Comparison of ENCODE assay signal across 9 mouse cellular contexts in the genomic region with DNA sequence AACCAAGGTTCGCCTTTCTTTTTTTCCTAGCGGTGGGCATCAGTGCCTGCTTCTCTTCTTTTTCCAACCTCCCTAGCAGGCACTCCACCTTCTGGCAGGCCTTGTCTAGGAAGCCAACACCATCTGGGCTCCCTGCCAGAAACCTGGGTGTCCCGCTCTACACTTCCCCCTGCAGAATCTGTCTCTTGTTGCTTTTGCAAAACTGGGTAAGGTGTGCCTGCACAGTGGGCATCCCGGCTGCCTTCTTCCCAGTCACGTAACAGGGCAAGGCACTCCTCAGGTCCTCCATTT. TPM values are rescaled to one million over a fixed set of nuclear protein-coding genes. Genes with fewer than 3 reads are reported as not detected.
DNase-seq lines count a peak whose midpoint lies in the region; ATAC-seq and TF ChIP-seq lines count a peak whose summit lies in the region.
"Had no signal": no experiment of that assay in that cellular context is flagged by ENCODE, and none has a peak within 500 bp of the region (broad histone marks: within the 10 kb centered on the region; RNA-seq: fewer than 3 reads in every experiment).

No protein-coding gene starts in this region.

- no peak overlapping the region for H3K4me3 ChIP-seq in layer of hippocampus, adult 2 months
- H3K4me3 ChIP-seq in MEL (ENCODE audit: control insufficient read depth in 1 of 2, insufficient read depth in 1 of 2, low read depth in 2 of 2, low read length in 2 of 2) = peak overlapping the region; percentile 36 to 61; a peak in 3 of 4 replicates
- H3K4me3 ChIP-seq: myocyte had no signal

- ATAC-seq in erythroid progenitor cell, adult 5-6 weeks (replicated peaks; ENCODE audit: low FRiP score, poor library complexity, severe bottlenecking) = no peak

- TF ChIP-seq EP300 in MEL (IDR thresholded peaks at IDR 0.05; ENCODE audit: low read depth in 1 of 2, low read length in 2 of 2) = no peak

- no peak overlapping the region for H3K9ac ChIP-seq in MEL (ENCODE audit: control insufficient read depth, low read depth, low read length, poor library complexity, severe bottlenecking)

- no peaks in the 10 kb centered on the region for H3K36me3 ChIP-seq in MEL (ENCODE audit: control insufficient read depth in 1 of 2, insufficient read depth in 2 of 2, low read length in 2 of 2)

- no peak for TF ChIP-seq POLR2A in MEL (IDR thresholded peaks at IDR 0.05; ENCODE audit: control insufficient read depth in 1 of 2, insufficient read depth in 1 of 2, low read depth in 1 of 2, low read length in 2 of 2, poor library complexity in 1 of 2)

- H3K27ac ChIP-seq in layer of hippocampus, adult 2 months = no peak overlapping the region
- H3K27ac ChIP-seq in MEL (ENCODE audit: control insufficient read depth, low read depth, low read length) = no peak overlapping the region

- TF ChIP-seq CTCF in layer of hippocampus, adult 2 months (conservative IDR thresholded peaks at IDR 0.05) = peak; percentile 45
- peak; percentile 16 to 53 (median 24); a peak in 3 of 6 replicates for TF ChIP-seq CTCF in MEL (IDR thresholded peaks at IDR 0.05 in 2 of 3, conservative IDR thresholded peaks at IDR 0.05 in 1 of 3; ENCODE audit: control insufficient read depth in 1 of 3, insufficient read depth in 1 of 3, low read depth in 2 of 3, low read length in 3 of 3, poor library complexity in 1 of 3, severe bottlenecking in 1 of 3)

- H3K4me1 ChIP-seq in MEL (ENCODE audit: control insufficient read depth in 1 of 2, insufficient read depth in 2 of 2, low read length in 2 of 2) = peaks cover 0 to 14% of the 10 kb centered on the region in 2 experiments; a peak in 2 of 4 replicates

- no peaks in the 10 kb centered on the region for H3K9me3 ChIP-seq in MEL (replicated peaks; ENCODE audit: insufficient read depth, low read length)

- no peaks in the 10 kb centered on the region for H3K27me3 ChIP-seq in MEL (ENCODE audit: control insufficient read depth in 1 of 2, insufficient read depth in 2 of 2, low read length in 2 of 2)

- TF ChIP-seq RAD21 in MEL (IDR thresholded peaks at IDR 0.05; ENCODE audit: low read depth, low read length) = peak; percentile 24

- H3K79me2 ChIP-seq in MEL (ENCODE audit: control insufficient read depth, insufficient read depth, low read length, poor library complexity) = no peaks in the 10 kb centered on the region

- peak; percentile 15 to 35 for DNase-seq in layer of hippocampus, adult 2 months (ENCODE audit: low spot score in 2 of 2)
- DNase-seq in layer of hippocampus, adult 9-10 months (ENCODE audit: low spot score) = no peak
- DNase-seq in MEL (ENCODE audit: low read depth, low spot score) = peak; percentile 88
- DNase-seq in cerebellum, postnatal 14 days = peak; percentile 95 to 97
- DNase-seq in kidney, adult 8-10 months = peak; percentile 75 to 77
- peak; percentile 59 for DNase-seq in right cerebral cortex, adult 18-20 months
- no peak for DNase-seq in spleen, postnatal 4 days (ENCODE audit: low spot score in 2 of 2)

TF ChIP-seq in MEL, 35 proteins besides CTCF, POLR2A, EP300 and RAD21:
- TF ChIP-seq SMC3 (IDR thresholded peaks at IDR 0.05; ENCODE audit: low read depth, low read length) (peak; percentile 55), POLR2AphosphoS5 (IDR thresholded peaks at IDR 0.05; ENCODE audit: borderline replicate concordance, low read depth, low read length) (no peak), MYC (IDR thresholded peaks at IDR 0.05; ENCODE audit: low read depth, low read length) (no peak), POLR2AphosphoS2 (IDR thresholded peaks at IDR 0.05; ENCODE audit: low read length) (no peak), CHD2 (IDR thresholded peaks at IDR 0.05; ENCODE audit: low read length) (no peak), ZMIZ1 (IDR thresholded peaks at IDR 0.05; ENCODE audit: low read depth, low read length) (no peak), NELFE (IDR thresholded peaks at IDR 0.05; ENCODE audit: low read depth, low read length) (no peak), KAT2A (conservative IDR thresholded peaks at IDR 0.05; ENCODE audit: low read depth, low read length) (no peak)
TF ChIP-seq in MEL: peak in this region for 1.

RNA-seq across cellular contexts. Expression of gene C77080, which starts 11.5 kb away (rescaled TPM):
- 1 to 10 TPM; 6.7 to 7.4 TPM for total RNA-seq in layer of hippocampus, adult 2 months (2021)
- total RNA-seq in MEL (2012; rRNA removed) = 0.92 and 1.3 TPM in 2 replicates
- 1 to 10 TPM in 1 of 2 experiments, not detected in 1; 6.9 TPM for polyA plus RNA-seq in MEL (2012; ENCODE audit: insufficient read depth in 1 of 2, insufficient read length in 2 of 2, low read depth in 1 of 2, low replicate concordance in 2 of 2, missing spikeins in 1 of 2)
- total RNA-seq in erythroid progenitor cell, adult 5-6 weeks (2015; ENCODE audit: low replicate concordance) = not detected in 2 replicates
- total RNA-seq in erythroid progenitor cell, adult 5-6 weeks (2017; ENCODE audit: low replicate concordance) = not detected in 2 replicates

RNA-seq across cellular contexts. Expression of gene Sync, which starts 14.7 kb away (rescaled TPM):
- total RNA-seq in layer of hippocampus, adult 2 months (2021) = 1 to 10 TPM in 1 of 2 experiments, under 1 TPM in 1; 0.98 to 1.1 TPM
- 0.13 and 0.31 TPM in 2 replicates for total RNA-seq in MEL (2012; rRNA removed)
- polyA plus RNA-seq in MEL (2012; ENCODE audit: insufficient read depth in 1 of 2, insufficient read length in 2 of 2, low read depth in 1 of 2, low replicate concordance in 2 of 2, missing spikeins in 1 of 2) = under 1 TPM in 1 of 2 experiments, not detected in 1; 0.43 TPM
- total RNA-seq in erythroid progenitor cell, adult 5-6 weeks (2015; ENCODE audit: low replicate concordance) = not detected in 2 replicates
- not detected in 2 replicates for total RNA-seq in erythroid progenitor cell, adult 5-6 weeks (2017; ENCODE audit: low replicate concordance)

Comparison
In these comparisons a context has a peak if more than half of its experiments do, and no peak if none do; other contexts are left out.
1. DNase-seq: peak in layer of hippocampus, adult 2 months (2 of 2), MEL (single experiment), cerebellum, postnatal 14 days (2 of 2), kidney, adult 8-10 months (2 of 2) and right cerebral cortex, adult 18-20 months (single experiment); none in layer of hippocampus, adult 9-10 months (single experiment) and spleen, postnatal 4 days (0 of 2).